Mouse (Mus musculus): ENCODE results near the gene Zic2.

Zic2 gene

GRCm38 (mm10) chr14:122509058-122509457 lies 33.8 kb downstream of the Zic2 start:
- DNase-seq (ENCODE audit: low spot score): no peak

DNA sequence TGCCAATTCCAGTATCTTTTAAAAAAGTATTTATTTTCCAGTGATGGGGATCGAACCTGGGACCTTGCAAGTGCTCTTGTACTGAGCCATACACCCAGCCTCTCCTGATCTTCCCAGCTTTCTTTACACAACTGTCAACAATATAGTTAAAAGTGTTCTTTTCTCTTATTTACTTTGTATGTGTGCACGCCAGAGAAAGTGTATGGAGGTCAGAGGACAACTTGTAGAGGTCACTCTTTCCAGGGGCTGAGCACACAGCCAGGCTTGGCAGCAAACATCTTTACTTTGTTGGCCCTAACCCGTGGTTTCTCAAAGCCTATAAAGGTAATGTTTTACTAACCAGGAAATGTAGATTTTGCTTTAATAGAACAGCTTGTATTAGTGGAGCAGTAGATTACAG lies 36.3 kb downstream of the Zic2 start:
- DNase-seq (ENCODE audit: low spot score): no peak

DNA sequence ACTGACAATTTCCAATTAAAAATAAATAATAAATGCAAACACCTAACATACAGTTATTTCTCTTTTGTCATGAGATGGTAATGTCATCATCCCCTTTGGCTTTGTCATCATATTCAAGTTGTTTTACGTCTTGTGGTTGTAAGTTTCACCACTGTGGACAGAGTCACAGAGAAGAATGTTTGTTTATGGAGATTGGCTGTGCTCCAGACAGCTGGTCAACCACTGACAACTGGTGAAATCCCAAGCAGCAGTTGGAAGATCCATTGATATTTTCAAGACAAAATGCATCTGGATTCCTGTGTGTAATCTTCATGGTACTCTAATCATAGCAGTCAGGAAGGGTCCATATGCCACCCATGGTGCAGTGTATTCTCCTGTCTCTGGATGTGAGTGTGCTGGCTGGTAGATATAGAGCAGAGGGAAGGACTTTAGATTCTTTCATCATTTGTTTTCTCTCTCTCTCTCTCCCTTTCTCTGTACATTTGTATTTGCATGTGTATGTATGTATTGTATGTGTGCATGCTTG lies 38.3 kb downstream of the Zic2 start:
- no peak for DNase-seq (ENCODE audit: low spot score)

DNA sequence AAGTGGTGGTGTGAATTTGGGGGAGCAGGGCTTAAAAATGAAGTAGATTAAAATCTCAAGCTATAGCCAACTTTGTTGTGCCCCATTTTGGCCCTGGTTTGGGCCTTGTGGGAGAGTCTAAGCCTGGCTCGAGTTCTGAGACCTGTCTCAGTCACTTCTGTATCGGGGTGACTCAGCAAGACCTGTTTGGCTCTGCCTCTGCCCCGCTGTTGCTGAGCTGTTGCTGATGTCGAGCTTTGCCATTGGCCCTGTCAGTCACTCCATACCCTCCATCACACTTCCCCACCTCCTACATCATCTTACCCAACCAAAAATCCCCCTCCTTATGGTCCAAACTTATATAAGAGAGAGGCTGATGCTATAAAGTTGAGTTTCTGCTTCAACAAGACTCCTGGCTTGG lies 53.2 kb downstream of the Zic2 start:
- no peak for DNase-seq (ENCODE audit: low spot score)
